ENCODE assay signal across 8 mouse cellular contexts in the genomic region with DNA sequence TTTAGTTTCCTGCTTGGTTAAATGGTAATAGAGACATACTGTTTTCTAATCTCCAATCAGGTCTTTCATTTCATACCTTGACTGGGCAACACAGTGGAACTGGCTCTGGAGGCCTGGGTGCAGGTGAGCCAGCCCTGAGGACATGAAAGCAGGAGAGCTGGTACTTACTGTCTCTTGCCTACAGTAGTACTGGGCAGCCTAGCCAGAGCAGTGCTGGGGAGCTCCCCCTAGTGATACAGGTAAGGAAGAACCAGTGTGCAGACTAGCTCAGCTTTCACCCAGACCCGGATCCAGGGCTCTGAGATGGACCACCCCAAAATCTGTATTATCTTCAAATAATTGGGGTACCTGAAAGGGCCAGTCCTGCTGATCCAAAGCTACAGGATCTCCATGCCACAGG.
DNase-seq lines count a peak whose midpoint lies in the region; ATAC-seq and TF ChIP-seq lines count a peak whose summit lies in the region.

No protein-coding gene starts in this region.

- peak; percentile 48 for TF ChIP-seq CTCF in lung, embryonic 14.5 days (IDR thresholded peaks at IDR 0.05; ENCODE audit: low read depth)

- H3K27ac ChIP-seq in lung, embryonic 14.5 days (ENCODE audit: low read depth) = no peak overlapping the region

- peaks cover 4% of the 10 kb centered on the region; the same call in 1 of the 2 replicates for H3K36me3 ChIP-seq in lung, embryonic 14.5 days (ENCODE audit: insufficient read depth)

- no peak overlapping the region for H3K4me2 ChIP-seq in lung, embryonic 14.5 days

- 0 out of 2 replicates have a peak, but pooled peaks cover 2% of the 10 kb centered on the region for H3K4me1 ChIP-seq in lung, embryonic 14.5 days (ENCODE audit: insufficient read depth)

- H3K9me3 ChIP-seq in lung, embryonic 14.5 days (ENCODE audit: low read depth, low read length) = no peaks in the 10 kb centered on the region

- WGBS in lung, embryonic 14.5 days = 56% methylated on average over 1 of the region's 1 CpGs

- DNase-seq in frontal cortex, postnatal 14 days (ENCODE audit: low spot score in 2 of 2) = no peak
- DNase-seq in CD4-positive helper T cell, adult 2 months (ENCODE audit: low read depth, low spot score) = peak; percentile 7
- DNase-seq in lung, embryonic 14.5 days = peak; percentile 15
- DNase-seq in gastrocnemius, postnatal 36 days = no peak
- DNase-seq in heart, postnatal 25 days (ENCODE audit: low spot score) = no peak
- no peak for DNase-seq in gastrocnemius, postnatal 10 days

- intact Hi-C loops in gastrocnemius, postnatal 36 days (cut with DNase I) = loop anchor here (10.0 kb wide), 1 partner anchor 730 kb away; no protein-coding TSS in a partner anchor
- intact Hi-C loops in heart, postnatal 25 days (cut with DNase I) = no loop called here

- H3K9ac ChIP-seq in lung, embryonic 14.5 days = no peak overlapping the region

- peak; percentile 92 for ATAC-seq in frontal cortex, adult (ENCODE audit: low TSS enrichment)
- peak; percentile 63; the same call in 1 of the 2 replicates for ATAC-seq in common myeloid progenitor, adult 5-6 weeks (replicated peaks; ENCODE audit: low read depth, poor library complexity, severe bottlenecking)
- no peak for ATAC-seq in lung, embryonic 14.5 days (ENCODE audit: insufficient read depth)

- no peak overlapping the region for H3K4me3 ChIP-seq in lung, embryonic 14.5 days (ENCODE audit: low read depth, low read length)

- H3K27me3 ChIP-seq in lung, embryonic 14.5 days (ENCODE audit: insufficient read depth, low read length) = no peaks in the 10 kb centered on the region

Comparison
In these comparisons a context has a peak if more than half of its experiments do, and no peak if none do; other contexts are left out.
1. DNase-seq: peak in CD4-positive helper T cell, adult 2 months (single experiment) and lung, embryonic 14.5 days (single experiment); none in frontal cortex, postnatal 14 days (0 of 2), gastrocnemius, postnatal 36 days (0 of 2), heart, postnatal 25 days (single experiment) and gastrocnemius, postnatal 10 days (single experiment).